Mouse (Mus musculus): ENCODE data around the gene Man1b1.

Gene Man1b1

DNA sequence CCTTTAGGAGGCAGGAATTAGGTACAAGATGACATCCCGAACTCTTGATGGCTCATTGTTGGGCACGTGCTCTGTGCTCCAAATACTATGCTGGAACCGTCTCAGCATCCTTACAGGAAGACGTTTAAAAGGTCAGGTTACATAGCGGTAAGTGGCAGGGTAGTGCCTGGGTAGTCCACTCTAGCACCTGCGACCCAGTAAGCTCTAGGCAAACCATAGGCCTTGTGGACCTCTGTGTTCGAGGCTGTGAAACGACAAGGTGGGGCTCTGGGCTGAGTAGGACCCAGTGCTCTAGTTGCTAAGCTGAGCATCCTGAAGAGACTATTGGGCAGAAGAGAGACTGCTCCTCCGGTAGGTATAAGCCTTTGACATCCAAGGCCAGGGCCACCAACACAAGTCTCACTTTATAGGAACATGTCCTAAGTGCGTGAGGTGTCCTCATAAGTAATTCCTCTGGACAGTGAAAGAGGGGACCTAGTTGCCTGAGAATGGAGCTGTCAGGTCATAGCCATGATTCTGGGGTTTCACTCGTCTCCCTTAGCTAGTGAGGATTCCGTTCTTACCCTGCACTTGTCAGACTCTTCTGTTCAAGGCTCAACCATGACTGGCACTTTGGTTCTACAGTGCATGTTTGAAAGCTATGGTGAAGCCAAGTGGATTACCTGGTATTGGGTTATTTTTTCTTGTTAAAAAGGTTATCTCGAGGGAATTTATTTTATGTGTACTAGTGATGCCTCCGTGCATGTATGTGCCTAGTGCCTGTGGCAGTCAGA lies 26.4 kb upstream of the Man1b1 start:
- DNase-seq = peak; percentile 13

DNA sequence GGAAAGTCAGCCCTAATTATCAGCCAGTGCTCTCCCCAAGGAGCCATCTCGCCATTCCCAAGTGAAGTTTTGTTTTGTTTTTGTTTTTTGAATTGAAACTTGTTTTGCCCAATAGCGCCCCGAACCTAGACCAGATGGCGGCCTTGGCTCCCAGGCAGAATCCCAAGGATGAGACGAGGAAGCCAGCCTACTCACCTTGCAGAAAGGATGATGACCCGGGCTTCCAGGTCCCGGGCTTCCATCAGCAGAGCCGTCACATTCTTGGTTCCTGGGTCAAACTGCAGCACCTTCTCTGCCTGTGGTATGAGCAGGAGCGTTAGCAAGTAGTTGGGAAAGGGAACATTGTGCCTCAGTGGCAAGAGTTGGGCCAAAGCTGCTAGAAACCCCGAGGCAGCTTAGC lies 22.0 kb upstream of the Man1b1 start:
- no peak for DNase-seq

- no peak for DNase-seq
Measured at GRCm38 (mm10) chr2:25310969-25311368, 21.2 kb upstream of the Man1b1 start.

- DNase-seq = no peak
Measured at GRCm38 (mm10) chr2:25311491-25311891, 20.6 kb upstream of the Man1b1 start.

DNA sequence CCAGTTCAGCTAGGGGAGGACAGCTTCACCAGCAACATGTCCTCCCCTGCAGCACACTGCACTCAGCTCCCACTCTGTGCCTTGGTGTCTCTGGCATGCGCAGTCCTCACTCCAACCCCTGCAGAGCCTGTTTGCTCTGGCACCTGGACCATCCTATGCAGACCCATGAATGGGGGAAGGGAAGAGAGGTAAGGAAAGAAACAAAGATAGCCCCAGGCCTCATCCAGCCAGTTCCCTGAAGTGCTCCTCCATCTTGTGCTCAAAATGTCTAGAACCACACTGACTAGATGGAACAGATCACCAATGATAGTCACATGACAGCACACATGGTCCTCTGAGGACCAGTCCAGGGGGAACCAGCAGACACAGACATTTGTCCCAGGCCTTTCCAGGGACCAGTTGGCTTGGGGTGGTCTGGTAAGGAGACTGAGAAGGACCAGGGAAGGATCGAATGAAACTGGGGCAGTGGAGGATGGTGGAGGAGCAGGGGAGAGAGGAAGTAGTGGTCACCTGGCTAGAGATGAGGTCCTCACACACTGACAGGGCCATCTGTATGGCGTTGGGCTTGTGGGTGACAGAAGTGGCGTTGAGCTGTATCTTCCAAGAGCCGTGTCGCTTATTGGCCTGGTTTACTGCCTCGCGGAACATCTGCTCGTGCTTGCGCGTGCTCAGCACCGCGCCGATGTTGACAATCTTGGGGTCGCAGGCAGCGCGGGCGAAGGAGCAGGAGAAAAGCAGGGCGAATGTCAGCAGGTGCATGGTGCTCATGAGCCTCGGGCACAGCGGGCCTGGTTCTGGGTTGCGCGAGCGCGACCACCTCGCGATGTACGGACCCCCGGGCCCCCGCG lies 13.8 kb upstream of the Man1b1 start:
- DNase-seq = peak; percentile 57

DNA sequence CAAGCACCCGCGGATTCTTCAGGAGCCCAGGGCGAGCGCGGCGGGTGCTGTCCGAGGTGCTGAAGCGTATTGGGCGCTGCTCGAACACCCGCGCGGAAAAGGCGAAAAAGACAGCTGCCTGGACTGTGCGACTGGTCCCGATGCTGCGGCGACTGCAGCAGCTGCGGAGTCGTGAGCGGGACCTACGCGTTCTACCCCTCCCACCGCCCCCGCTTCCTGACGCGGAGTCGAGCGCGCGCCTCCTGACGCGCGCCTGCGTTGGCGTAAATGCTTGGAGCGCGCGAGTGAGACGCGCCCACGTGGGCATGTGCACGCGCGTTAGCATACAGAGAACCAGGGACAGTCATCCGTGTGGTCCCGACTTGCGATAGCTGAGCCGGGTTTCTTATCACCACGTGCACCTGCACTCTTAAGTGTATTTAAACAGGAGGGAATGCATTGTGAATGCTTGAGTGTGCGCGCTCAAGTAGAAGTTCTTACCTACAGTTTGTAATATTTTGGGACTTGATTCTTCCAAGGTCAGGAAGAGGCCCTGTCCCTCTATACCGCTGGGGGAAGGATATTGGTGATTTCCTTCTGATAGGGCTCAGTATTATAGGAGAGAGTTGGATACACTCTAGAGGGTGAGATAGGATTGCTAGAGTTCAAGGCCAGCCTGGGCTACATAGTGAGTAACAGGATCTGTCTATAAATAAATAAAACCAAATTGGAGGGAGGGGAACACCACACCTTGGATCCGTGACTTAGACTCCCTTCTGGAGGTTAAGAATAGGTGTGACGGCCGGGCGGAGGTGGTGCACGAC lies 13.0 kb upstream of the Man1b1 start, which contains the start of gene Grin1:
Gene Grin1 (minus strand): TSS at position 217 of the 803 bp plus-strand sequence.
- peak; percentile 87 for DNase-seq

- no peak for DNase-seq
Measured at GRCm38 (mm10) chr2:25320084-25320483, 12.1 kb upstream of the Man1b1 start.

DNA sequence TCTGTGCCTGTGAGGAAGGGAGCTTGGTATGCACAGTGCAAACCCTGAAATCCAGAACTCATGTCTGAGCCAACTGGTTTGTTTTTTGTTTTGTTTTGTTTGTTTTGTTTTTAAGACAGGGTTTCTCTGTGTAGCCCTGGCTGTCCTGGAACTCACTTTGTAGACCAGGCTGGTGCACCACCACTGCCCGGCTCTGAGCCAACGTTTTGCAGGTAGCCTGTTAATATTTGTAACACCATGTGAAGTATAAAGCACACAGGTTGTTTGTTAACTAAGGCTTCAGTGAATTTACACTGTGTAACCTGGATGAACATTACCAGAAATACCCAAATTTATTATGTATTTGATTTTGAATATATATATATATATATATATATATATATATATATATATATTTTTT lies 6.1 kb upstream of the Man1b1 start:
- no peak for DNase-seq

GRCm38 (mm10) chr2:25328440-25328839 lies 3.7 kb upstream of the Man1b1 start:
- no peak for DNase-seq

GRCm38 (mm10) chr2:25331470-25331869 lies 668 bp upstream of the Man1b1 start:
- no peak for DNase-seq

GRCm38 (mm10) chr2:25333569-25333968 lies 1.4 kb downstream of the Man1b1 start:
- no peak for DNase-seq

GRCm38 (mm10) chr2:25338303-25338702 lies 6.2 kb downstream of the Man1b1 start:
- DNase-seq = no peak

GRCm38 (mm10) chr2:25348162-25348561 lies 16.0 kb downstream of the Man1b1 start:
- no peak for DNase-seq

DNA sequence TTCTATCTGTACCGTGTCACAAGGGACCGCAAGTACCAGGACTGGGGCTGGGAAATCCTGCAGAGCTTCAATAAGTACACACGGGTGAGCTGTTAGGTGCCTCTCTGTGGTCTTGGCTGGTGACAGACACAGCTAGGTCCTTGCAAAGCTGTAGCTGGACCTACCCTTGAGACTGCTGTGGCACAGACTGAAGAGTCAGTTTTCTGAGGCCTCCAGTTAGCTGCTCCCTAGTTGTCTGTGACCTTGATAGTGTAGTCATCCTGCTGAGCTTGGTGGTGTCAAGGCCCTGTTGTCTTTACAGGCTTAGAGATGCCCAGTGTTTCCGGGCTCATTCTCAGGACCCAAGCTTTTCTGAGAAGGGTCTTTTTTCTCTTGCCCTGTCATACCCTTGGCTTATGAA lies 17.4 kb downstream of the Man1b1 start:
- DNase-seq = no peak

- DNase-seq = no peak
Measured at GRCm38 (mm10) chr2:25350701-25351100, 18.6 kb downstream of the Man1b1 start.

- no peak for DNase-seq
Measured at GRCm38 (mm10) chr2:25354211-25354610, 22.1 kb downstream of the Man1b1 start.

- no peak for DNase-seq
Measured at GRCm38 (mm10) chr2:25355419-25356066, 23.4 kb downstream of the Man1b1 start.

DNA sequence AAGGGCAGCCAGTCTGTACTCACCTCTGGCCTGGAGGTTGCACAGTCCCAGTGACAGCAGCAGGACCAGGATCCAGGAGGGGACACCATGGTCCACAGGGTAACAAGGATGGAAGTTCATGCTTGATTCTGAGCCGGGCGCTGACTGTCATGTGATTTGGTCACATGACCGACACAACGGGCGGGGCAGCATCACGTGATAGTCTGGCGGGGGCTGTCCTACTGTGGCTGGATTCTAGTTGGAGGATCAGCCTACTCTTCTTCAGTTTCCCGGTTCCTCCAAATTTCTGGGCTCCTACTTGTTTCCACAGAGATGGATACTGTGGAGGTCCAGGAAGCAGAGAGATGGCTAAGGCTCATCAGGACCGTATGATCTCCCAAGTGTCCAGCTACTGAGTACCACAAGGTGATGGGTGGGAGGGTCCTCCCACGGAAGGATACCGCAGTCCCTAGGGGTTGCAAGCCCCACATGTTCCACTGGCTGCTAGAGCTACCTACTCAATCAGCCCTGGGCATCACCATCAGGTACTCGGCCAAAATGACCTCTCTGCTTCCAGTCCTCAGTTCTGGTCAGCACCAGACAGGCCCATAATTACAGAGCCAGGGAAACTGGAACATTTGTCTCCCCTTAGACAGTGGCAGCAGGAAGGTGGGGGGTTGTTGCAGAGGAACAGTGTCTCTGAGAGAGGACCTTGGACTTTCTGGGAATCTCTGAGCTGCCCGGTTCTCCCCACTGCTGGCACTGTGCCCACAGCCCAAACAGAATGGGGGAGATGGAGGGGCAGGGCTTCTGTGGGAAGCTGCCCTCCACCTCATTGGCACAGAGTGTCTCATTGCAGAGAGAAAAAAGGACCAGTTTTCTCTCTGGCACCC lies 24.3 kb downstream of the Man1b1 start, which contains the start of gene Dpp7:
Gene Dpp7 (minus strand): TSS at position 152 of the 872 bp plus-strand sequence.
- peak; percentile 78 for DNase-seq

DNA sequence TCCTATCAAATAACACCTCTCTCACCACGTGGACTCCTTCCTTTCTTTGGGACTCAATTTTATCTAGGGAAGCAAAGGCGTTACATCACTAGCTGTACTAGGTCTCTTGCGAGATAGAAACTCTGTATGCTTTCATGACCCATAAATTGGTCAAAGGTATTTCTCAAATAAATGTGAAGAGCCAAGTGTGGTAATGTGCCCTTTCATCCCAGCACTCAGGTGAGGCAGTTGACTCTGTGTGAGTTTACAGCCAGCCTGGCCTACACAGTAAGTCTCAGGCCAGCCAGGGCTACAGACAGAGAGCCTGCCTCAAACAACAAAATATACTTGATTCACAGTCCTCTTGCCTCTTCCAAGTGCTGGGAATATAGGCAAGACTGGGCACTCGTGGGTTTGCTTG lies 27.7 kb downstream of the Man1b1 start:
- no peak for DNase-seq

DNA sequence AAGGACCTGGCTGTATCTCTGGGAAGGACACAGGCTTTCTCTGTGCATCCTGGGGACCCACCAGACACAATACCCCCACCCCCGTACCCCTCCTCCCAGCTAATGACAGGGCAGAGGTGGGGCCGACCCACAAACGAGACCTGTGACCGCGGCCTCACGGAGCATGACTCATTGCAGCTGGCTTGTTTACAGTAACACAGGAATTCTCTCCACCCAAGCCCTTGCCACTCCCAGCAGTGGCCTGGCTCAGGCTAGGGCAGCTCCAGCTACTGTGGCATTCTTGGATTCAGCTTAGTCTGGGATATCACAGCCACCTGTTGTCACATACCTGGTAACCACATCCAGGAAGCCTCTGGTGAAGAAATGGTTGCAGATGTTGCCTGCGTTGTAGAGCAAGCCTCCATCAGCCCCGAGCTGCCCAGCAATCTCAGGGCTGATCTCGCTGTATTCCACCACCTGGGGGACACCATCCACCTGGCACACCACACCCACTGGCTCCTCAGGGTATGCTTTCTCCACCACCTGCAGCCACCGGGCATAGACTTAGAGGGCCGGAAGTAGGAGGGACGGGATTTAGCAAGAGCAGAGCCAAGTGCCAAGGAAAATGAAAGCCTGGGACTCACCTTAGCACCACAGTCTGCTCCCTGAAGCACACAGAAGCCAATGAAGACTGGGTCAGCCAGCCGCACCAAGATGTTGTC lies 31.5 kb downstream of the Man1b1 start:
- DNase-seq = no peak

DNA sequence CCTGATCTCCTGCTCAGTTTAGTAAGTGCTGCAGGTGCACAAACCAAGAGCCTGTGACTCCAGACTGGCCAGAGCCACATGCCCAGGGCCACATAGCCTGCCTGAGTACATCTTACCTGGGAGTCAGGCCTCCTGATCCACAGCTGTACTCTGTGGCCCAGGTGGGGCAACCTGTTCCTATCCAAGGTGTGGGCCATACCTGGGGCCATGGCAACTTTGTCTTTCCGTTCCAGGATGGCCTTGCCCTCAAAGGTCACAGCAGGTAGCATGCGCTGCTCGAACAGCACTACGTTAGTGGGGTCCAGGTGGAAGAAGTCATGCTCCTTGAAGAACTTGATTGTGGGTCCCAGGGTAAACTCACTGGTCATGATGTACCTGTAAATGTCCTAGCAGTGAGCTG lies 32.2 kb downstream of the Man1b1 start:
- DNase-seq = no peak

Data from cerebellum, adult 11 months (tissue).